Mouse (Mus musculus) MEL (cell line): Measurements from ENCODE around the gene Golga1.

Source experiments
- CHD1 ChIP-seq: IDR thresholded peaks from 2 replicates; pipeline ENCODE4 v1.6.1; 2012; ENCODE audit warnings: low read depth, mild to moderate bottlenecking, inconsistent platforms, low read length, improper control_type of control experiment
- CTCF ChIP-seq, 3 experiments: IDR thresholded peaks in 2 of 3; conservative IDR thresholded peaks in 1 of 3; 2 replicates each; pipeline ENCODE4 v1.5.1; 2011 to 2012; ENCODE audit warnings: low read length in 3 of 3, low read depth in 2 of 3, mild to moderate bottlenecking in 2 of 3, improper control_type of control experiment in 1 of 3, inconsistent platforms in 1 of 3, mixed read lengths in 1 of 3, moderate library complexity in 1 of 3; ENCODE audit not compliant: control insufficient read depth in 1 of 3, insufficient read depth in 1 of 3, poor library complexity in 1 of 3, severe bottlenecking in 1 of 3
- ELF1 ChIP-seq: IDR thresholded peaks from 2 replicates; pipeline ENCODE4 v1.6.1; 2014; ENCODE audit warnings: low read depth, mild to moderate bottlenecking, inconsistent platforms, low read length, improper control_type of control experiment, moderate library complexity
- EP300 ChIP-seq, 2 experiments: IDR thresholded peaks; 2 replicates each; pipeline ENCODE4 v1.6.1; 2011; ENCODE audit warnings: improper control_type of control experiment in 2 of 2, low read length in 2 of 2, low read depth in 1 of 2, mild to moderate bottlenecking in 1 of 2
- GABPA ChIP-seq: IDR thresholded peaks from 2 replicates; pipeline ENCODE4 v1.6.1; 2012; ENCODE audit warnings: low read depth, mild to moderate bottlenecking, inconsistent platforms, low read length, improper control_type of control experiment, moderate library complexity
- GATA1 ChIP-seq: IDR thresholded peaks from 2 replicates; pipeline ENCODE4 v1.6.1; 2011; ENCODE audit warnings: low read depth, low read length, improper control_type of control experiment
- MXI1 ChIP-seq: IDR thresholded peaks from 2 replicates; pipeline ENCODE4 v1.6.1; 2011; ENCODE audit warnings: mild to moderate bottlenecking, low read depth, low read length, improper control_type of control experiment
- NRF1 ChIP-seq: IDR thresholded peaks from 2 replicates; pipeline ENCODE4 v1.6.1; 2014; ENCODE audit warnings: low read depth, mild to moderate bottlenecking, inconsistent platforms, low read length, improper control_type of control experiment, moderate library complexity; ENCODE audit not compliant: poor library complexity, insufficient read depth, severe bottlenecking
- POLR2A ChIP-seq, 2 experiments: IDR thresholded peaks; 2 replicates each; pipeline ENCODE4 v1.6.1; 2011 to 2012; ENCODE audit warnings: low read length in 2 of 2, mild to moderate bottlenecking in 2 of 2, control low read depth in 1 of 2, improper control_type of control experiment in 1 of 2, low read depth in 1 of 2, moderate library complexity in 1 of 2; ENCODE audit not compliant: control insufficient read depth in 1 of 2, insufficient read depth in 1 of 2, poor library complexity in 1 of 2
- POLR2AphosphoS2 ChIP-seq: IDR thresholded peaks from 2 replicates; pipeline ENCODE4 v1.6.1; 2011; ENCODE audit warnings: low read length, improper control_type of control experiment
- POLR2AphosphoS5 ChIP-seq: IDR thresholded peaks from 2 replicates; pipeline ENCODE4 v1.6.1; 2012; ENCODE audit warnings: low read depth, borderline replicate concordance, mild to moderate bottlenecking, inconsistent platforms, low read length, moderate library complexity, mixed read lengths

DNA sequence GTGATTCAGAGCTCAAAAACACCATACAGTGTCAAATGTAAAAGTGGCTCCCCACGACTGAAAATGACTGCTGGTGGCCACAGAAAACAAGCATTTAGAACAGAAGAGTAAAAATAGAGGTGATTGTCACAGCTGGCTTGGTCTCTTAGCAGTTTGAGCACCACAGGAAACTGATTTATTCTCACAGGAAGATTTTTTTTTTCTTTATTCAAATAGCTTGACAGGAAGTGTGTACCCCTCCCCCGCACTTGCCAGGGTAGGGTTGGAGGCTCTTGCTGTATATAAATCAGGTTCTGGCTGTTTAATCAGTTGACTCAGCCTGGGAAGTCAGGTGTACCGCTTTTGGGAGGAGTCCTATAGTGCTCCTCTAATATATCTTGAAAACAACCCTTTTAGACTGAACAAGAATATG lies 56.4 kb downstream of the Golga1 start:
- no peak for TF ChIP-seq POLR2A (IDR thresholded peaks at IDR 0.05; ENCODE audit: control insufficient read depth in 1 of 2, insufficient read depth in 1 of 2, low read depth in 1 of 2, low read length in 2 of 2, poor library complexity in 1 of 2)
- TF ChIP-seq CTCF (IDR thresholded peaks at IDR 0.05 in 2 of 3, conservative IDR thresholded peaks at IDR 0.05 in 1 of 3; ENCODE audit: control insufficient read depth in 1 of 3, insufficient read depth in 1 of 3, low read depth in 2 of 3, low read length in 3 of 3, poor library complexity in 1 of 3, severe bottlenecking in 1 of 3) = no peak
- TF ChIP-seq EP300 (IDR thresholded peaks at IDR 0.05; ENCODE audit: low read depth in 1 of 2, low read length in 2 of 2) = 0 out of 4 replicates have a peak, but pooled peaks of 1 of the 2 experiments have one; percentile 21
- no peak for TF ChIP-seq GABPA
- no peak for TF ChIP-seq MXI1
- TF ChIP-seq POLR2AphosphoS5 = no peak
- no peak for TF ChIP-seq GATA1
- TF ChIP-seq ELF1 = peak; percentile 55; the same call in 1 of the 2 replicates
- TF ChIP-seq NRF1 = no peak
- TF ChIP-seq CHD1 = no peak
- no peak for TF ChIP-seq POLR2AphosphoS2
